Mouse (Mus musculus) bone marrow macrophage, adult 2 months (primary cell): ENCODE results near the gene Dlgap1.

Experiments used
- CTCF ChIP-seq: IDR thresholded peaks from 2 replicates; pipeline ENCODE4 v1.5.1; 2012; ENCODE audit warnings: low read depth, mild to moderate bottlenecking, low read length, moderate library complexity
- POLR2A ChIP-seq: IDR thresholded peaks from 2 replicates; pipeline ENCODE4 v1.6.1; 2012; ENCODE audit warnings: mild to moderate bottlenecking, low read depth, low read length, borderline replicate concordance

DNA sequence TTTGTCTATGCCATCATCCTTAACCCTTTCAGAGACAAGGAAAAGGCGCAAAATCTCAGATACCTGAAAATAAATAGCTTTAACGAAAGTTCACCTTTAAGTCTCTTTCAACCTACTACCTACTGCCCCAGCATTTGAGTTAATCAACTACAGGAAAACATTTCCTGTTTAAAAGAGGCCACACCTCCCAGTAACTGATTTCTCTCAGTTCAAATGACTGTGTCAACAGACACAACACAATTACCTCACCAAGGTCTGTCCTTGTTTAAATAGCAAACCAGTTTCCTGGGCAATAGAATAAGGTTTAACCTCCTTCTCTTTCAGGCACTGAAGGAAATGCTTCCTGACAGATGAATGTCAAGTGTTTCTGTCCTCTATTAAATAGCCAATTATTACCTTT lies 876.7 kb downstream of the Dlgap1 start:
- TF ChIP-seq POLR2A, result no peak
- TF ChIP-seq CTCF, result no peak
